Mouse (Mus musculus): ENCODE results near the gene Sgo2a. TPM values are rescaled to one million over a fixed set of nuclear protein-coding genes. Genes with fewer than 3 reads are reported as not detected.

Gene Sgo2a
- total RNA-seq, 2 experiments from 2014 or later: 4.8 to 6.0 TPM

Other genes with a start within 250 kb of the Sgo2a start
- gene Spats2l, start 221.8 kb upstream of the Sgo2a start, total RNA-seq (2021): 10 to 100 TPM; 10.3 to 15.9 TPM
- 10 to 100 TPM; 14.4 to 15.8 TPM for gene Kctd18, start 23.0 kb downstream of the Sgo2a start, total RNA-seq (2021)
- 10 to 100 TPM; 19.2 to 26.3 TPM for gene Aox1, start 34.0 kb downstream of the Sgo2a start, total RNA-seq (2021)
- gene Aox3, start 117.2 kb downstream of the Sgo2a start, total RNA-seq (2021): 1 to 10 TPM; 5.5 to 9.2 TPM
- under 1 TPM; 0.06 to 0.15 TPM for gene Aox4, start 214.4 kb downstream of the Sgo2a start, total RNA-seq (2021)